Mouse (Mus musculus) spleen, postnatal 14 days (tissue): Measurements from ENCODE around the gene Rab11fip5.

Experiments used
- DNase-seq, 2 experiments: peaks; one replicate each; pipeline ENCODE4 v3.0.0; 2021 to 2022; ENCODE audit warnings: low spot score in 2 of 2

Gene Rab11fip5

DNA sequence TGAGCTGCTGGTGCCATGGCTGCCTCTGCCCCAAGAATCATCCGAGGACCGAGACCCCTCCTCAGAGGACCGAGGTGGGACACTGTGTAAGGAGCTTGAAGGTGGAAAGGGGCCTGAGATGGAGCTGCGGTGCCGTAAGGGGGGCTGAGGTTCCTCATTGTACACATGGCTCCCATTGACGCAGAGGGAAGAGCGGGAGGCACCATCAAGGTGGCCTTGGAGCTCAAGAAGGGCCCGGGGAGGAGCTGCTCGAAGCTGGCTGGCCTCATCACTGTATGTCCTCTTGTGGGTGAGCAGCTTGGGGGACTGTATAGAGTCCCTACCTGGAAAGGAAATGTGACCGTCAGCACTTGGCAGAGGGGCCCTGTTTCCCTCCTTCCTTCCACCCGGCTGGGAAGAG is 26.3 kb downstream of the Rab11fip5 start:
- no peak for DNase-seq

GRCm38 (mm10) chr6:85346028-85346634 is 28.3 kb downstream of the Rab11fip5 start:
- peak; percentile 55 to 74 for DNase-seq

- DNase-seq = no peak
Observed at GRCm38 (mm10) chr6:85344929-85345328, 29.5 kb downstream of the Rab11fip5 start.

DNA sequence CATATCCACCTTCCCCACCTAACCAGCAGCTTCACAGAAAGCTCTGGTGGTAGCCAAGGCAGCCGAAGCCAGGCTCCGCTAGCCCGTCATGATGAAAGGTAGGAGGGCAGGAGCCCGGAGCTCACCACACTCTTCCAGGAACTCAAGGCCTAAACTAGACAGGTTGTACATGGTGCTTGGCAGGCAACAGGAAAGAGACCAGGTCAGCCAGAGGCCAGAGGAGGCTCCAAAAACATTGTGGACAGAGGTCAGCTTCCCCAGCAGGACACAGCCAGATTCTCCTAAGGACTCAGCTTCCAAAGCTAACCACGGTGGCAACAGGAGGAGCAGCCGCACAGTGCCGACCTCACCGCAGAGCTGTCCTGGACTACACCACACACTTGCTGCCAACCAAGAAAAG is 31.4 kb downstream of the Rab11fip5 start:
- DNase-seq = no peak

- no peak for DNase-seq
Observed at GRCm38 (mm10) chr6:85341814-85342501, 32.5 kb downstream of the Rab11fip5 start.

- DNase-seq = no peak
Observed at GRCm38 (mm10) chr6:85340184-85340583, 34.2 kb downstream of the Rab11fip5 start.

- DNase-seq = peak; percentile 21 to 43
Observed at GRCm38 (mm10) chr6:85339273-85339901, 35.0 kb downstream of the Rab11fip5 start.

GRCm38 (mm10) chr6:85336944-85337343 is 37.5 kb downstream of the Rab11fip5 start:
- DNase-seq = no peak

- DNase-seq = no peak
Observed at GRCm38 (mm10) chr6:85335352-85335751, 39.1 kb downstream of the Rab11fip5 start.

- no peak for DNase-seq
Observed at GRCm38 (mm10) chr6:85334851-85335250, 39.6 kb downstream of the Rab11fip5 start.

- DNase-seq = no peak
Observed at GRCm38 (mm10) chr6:85334251-85334650, 40.2 kb downstream of the Rab11fip5 start.

DNA sequence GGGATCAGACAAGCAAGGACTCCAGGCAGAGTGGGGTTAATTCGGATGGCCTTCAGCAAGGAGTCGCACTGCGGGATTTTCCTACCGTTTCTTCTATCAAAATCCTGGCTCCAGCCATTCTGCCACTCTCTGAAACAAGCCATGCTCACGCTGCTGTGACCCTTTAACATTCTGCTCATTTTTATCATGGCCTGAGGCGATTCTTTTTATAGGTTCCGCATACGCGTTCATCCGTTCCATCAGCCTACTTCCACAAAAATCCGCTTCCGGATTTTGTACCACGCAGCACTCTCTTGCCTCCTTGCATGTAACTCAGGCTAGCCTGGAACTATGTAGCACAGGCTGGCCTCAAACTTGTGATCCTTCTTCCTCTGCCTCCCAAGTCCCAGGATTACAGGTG is 40.7 kb downstream of the Rab11fip5 start:
- no peak for DNase-seq

- peak; percentile 83 to 91 for DNase-seq
Observed at GRCm38 (mm10) chr6:85333000-85333669, 41.3 kb downstream of the Rab11fip5 start, which contains the start of gene Sfxn5. TSS of gene Sfxn5 (minus strand) at chr6:85333422.

DNA sequence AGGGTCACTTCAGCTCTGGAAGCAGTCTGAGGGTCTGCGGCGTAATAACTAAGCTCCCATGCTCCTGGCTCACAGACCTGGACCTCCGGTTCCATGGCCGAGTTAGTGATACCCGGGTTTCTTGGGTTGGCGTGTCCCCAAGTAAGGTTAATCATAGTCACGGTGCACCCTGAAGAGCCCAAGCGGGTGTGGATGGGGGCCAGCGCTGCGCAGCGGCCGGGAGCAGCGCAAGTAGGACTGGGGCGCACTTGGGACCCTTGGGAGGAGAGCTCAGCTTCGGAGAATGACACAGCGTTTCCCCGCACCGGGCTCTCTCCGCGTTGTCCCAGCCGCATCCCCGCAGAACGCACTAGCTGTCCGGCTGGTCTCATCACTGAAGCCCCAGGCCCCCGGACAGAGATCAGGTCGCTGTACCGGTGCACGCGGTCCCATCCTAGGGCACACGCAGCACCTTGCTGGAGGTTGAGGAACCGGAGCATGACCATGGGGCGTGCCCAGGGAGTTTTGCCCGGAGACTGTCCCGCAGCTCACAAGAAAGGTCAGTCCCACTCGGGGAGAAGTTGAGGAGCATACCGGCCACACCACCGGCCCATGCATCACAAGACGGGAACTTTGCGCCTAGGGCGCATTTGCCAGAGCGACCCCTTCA is 42.0 kb downstream of the Rab11fip5 start:
- peak in 1 of 2 experiments; percentile 7 for DNase-seq

GRCm38 (mm10) chr6:85331736-85332135 is 42.7 kb downstream of the Rab11fip5 start:
- no peak for DNase-seq

DNA sequence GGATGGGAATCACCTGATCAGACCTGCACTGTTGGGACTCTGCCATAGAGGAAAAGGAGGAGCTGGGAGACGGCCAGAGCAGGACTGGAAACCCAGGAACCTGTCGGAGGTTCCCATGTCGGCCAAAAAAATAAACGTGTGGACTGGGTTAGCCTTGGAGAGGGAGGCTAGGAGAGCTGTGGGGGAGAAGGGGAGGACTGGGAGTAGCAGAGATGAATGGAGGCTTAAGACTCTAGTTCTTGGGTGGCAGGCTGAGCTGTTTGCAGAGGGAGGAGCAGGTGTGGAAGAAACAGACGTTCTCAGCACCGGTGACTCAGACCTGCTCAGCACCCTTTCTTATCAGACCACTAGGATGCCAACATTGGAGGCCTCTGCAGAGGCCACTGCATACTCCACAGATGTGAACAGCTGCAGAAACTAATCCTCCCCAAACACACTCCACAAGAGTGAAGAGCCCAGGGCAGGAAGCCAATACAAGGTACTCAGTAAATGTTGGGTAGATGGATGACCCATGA is 43.2 kb downstream of the Rab11fip5 start:
- no peak for DNase-seq

DNA sequence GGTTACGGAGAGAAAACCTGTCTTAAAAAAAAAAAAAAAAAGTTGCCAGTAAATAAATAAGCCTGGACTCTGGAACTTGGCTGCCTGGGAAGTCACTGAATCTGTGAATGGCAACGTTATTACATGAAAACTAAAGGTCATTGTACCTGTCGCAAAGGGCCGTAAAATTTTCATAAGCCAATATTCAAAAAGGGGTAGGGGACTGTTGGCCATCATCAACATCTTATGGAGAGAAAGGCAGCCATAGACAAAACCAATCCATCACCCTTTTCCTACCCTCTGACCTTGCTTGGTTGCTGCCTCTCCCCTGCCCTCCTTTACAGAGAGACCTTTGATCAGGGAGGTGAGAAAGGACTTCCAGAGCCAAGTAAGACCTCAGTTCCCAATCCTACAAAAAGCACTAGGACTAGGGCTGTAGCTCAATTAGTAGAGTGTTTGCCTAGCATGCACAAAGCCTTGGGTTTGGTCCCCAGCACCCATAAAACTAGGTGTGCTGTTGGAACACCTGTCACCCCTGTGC is 44.7 kb downstream of the Rab11fip5 start:
- no peak for DNase-seq

- DNase-seq = no peak
Observed at GRCm38 (mm10) chr6:85326564-85326963, 47.9 kb downstream of the Rab11fip5 start.

- no peak for DNase-seq
Observed at GRCm38 (mm10) chr6:85325109-85325508, 49.3 kb downstream of the Rab11fip5 start.

GRCm38 (mm10) chr6:85320445-85320866 is 54.0 kb downstream of the Rab11fip5 start:
- DNase-seq = no peak

DNA sequence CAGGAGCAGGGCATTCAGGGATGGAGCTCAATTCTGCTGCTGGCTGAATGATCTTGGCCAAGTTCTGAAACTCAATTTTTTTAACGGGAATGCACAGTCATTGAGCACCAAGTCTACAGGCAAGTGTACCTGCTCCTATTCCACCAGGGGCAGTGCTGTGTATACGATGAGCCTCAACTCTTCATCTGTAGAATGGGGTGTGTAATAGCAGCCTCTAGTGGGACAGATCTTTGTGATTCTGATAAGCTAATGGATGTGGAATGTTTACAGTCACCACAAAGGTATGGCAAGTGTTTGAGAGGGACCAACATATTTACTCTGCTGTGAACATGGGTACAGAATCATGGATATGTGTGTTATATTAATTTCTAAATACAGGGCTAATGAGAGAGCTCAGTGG is 58.2 kb downstream of the Rab11fip5 start:
- no peak for DNase-seq
